Mouse (Mus musculus): ENCODE results near the gene Cct4.

Gene Cct4

DNA sequence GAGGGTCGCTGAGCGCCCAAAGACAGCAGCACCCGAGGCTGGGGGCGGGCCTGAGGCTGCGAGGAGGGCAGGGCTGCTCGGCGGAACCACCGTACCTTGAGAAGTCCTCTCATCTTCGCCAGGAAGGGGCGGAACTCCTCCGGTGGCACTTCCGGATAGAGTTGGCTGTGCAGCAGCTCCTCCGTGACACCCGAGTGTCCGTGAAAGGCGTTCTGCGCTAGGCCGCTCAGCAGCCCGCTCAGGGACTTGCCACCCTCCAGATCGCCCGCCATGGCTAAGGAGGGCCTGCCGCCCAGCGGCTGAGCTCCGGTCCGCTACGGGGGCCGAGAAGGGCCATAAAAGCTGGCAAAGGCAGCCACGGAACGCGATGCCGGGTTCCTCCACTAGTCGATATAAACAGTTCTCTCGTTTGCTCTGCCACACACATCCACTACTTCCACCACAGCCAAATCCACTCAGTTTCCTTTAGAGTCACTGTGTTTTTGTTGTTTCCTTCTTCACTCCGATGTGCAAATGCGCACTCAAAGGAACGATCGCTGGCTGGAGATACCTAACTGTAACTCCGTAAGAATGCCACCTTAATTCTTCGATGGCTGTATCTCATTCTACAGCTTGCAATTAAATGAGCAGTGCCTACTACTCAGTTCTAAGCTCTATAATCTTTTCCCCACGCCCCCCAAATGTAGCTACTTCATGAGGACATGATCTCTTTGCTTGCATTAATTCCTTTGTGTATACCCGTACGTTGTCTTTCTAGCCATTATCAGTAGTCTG is 8.1 kb upstream of the Cct4 start, which contains the start of the genes Gm28048 and Commd1:
Gm28048 (minus strand) TSS at position 107 of the 774 bp plus-strand sequence.
Commd1 (minus strand) TSS at position 399 of the 774 bp plus-strand sequence.
- CTCF ChIA-PET: interaction anchor here (0.7 to 0.9 kb wide), 3 partner anchors 26 to 693 kb away, joined by 3 to 6 read pairs (median 3); no protein-coding TSS in a partner anchor

GRCm38 (mm10) chr11:22982846-22983245 is 7.5 kb upstream of the Cct4 start:
- CTCF ChIA-PET: interaction anchor here (0.7 to 0.9 kb wide), 4 partner anchors 27 to 693 kb away, joined by 3 to 8 read pairs (median 4); no protein-coding TSS in a partner anchor

- CTCF ChIA-PET: no interaction called here
Measured at GRCm38 (mm10) chr11:22985510-22985909, 4.8 kb upstream of the Cct4 start.

- CTCF ChIA-PET: interaction anchor here (0.7 to 0.9 kb wide), 3 partner anchors 15 to 1661 kb away, joined by 3 to 17 read pairs (median 6); no protein-coding TSS in a partner anchor
Measured at GRCm38 (mm10) chr11:22987357-22987756, 3.0 kb upstream of the Cct4 start.

GRCm38 (mm10) chr11:22989786-22990185 is 533 bp upstream of the Cct4 start:
- CTCF ChIA-PET: interaction anchor here (0.6 to 1.7 kb wide), 3 partner anchors 18 to 159 kb away, joined by 3 to 5 read pairs (median 3); partner anchors contain the start of gene Fam161a

GRCm38 (mm10) chr11:22991218-22991835 is 1.0 kb downstream of the Cct4 start:
- CTCF ChIA-PET: interaction anchor here (0.5 to 1.7 kb wide), 2 partner anchors 16 to 51 kb away, joined by 3 read pairs; partner anchors contain the start of gene Fam161a

- CTCF ChIA-PET: interaction anchor here (0.6 kb wide), 1 partner anchor 337 kb away, joined by 5 read pairs; no protein-coding TSS in a partner anchor
Measured at GRCm38 (mm10) chr11:22994271-22994670, 4.0 kb downstream of the Cct4 start.

DNA sequence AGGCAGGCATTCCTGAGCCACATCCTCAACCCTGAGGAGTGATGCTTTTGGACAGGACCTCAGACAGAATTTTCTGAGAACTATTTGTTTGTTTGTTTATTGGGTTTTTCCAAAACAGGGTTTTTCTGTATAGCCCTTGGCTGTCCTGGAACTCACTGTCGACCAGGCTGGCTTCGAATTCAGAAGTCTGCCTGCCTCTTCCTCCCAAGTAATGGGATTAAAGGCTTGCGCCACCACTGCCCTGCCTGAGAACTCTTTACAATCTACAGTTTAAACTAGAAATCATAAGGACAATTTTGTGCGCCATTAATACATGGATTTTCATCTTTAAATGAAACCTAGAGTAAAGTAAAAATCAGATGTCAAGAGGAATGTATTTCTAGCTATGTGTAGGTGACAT is 5.1 kb downstream of the Cct4 start:
- CTCF ChIA-PET: no interaction called here

DNA sequence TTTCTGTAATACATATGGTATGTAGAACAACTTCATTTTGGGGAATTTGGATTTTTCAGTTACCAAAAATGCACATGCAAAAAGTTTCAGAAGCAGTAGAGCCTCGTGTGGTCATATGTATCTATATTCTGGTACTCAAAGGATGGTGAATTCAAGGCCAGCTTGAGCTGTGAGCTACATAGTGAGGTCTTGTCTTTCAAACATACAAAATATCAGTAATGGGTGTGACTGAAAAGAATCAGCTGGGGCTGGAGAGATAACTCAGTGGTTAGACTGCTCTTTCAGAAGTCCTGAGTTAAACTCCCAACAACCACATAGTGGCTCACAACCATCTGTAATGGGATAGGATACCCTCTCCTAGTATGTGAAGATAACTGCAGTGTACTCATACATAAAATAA is 8.0 kb downstream of the Cct4 start:
- CTCF ChIA-PET: no interaction called here

GRCm38 (mm10) chr11:23005276-23005675 is 15.0 kb downstream of the Cct4 start:
- CTCF ChIA-PET: no interaction called here

DNA sequence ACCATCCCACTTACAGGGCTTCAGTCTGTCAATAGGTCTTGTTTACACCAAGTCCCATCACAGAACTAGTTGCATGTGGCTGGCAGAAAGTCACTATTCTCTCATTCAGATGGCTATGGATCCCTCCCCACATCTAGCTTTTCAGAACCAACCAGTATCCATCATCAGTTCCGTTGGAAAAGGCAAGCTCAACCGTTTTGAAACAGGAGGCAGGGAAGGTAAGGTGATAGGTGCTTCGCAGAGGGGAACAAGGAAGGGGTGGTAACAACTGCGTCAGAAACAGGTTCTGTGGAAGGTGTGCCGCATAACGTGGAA is 16.8 kb downstream of the Cct4 start:
- CTCF ChIA-PET: interaction anchor here (0.6 to 1.1 kb wide), 3 partner anchors 14 to 205 kb away, joined by 3 to 4 read pairs (median 3); partner anchors contain the start of gene Cct4

GRCm38 (mm10) chr11:23007481-23008180 is 17.3 kb downstream of the Cct4 start, which contains the start of gene Fam161a:
Gene Fam161a, plus strand, starts transcription at chr11:23007531.
- CTCF ChIA-PET: interaction anchor here (0.6 to 1.1 kb wide), 3 partner anchors 14 to 204 kb away, joined by 3 to 4 read pairs (median 3); partner anchors contain the start of gene Cct4

DNA sequence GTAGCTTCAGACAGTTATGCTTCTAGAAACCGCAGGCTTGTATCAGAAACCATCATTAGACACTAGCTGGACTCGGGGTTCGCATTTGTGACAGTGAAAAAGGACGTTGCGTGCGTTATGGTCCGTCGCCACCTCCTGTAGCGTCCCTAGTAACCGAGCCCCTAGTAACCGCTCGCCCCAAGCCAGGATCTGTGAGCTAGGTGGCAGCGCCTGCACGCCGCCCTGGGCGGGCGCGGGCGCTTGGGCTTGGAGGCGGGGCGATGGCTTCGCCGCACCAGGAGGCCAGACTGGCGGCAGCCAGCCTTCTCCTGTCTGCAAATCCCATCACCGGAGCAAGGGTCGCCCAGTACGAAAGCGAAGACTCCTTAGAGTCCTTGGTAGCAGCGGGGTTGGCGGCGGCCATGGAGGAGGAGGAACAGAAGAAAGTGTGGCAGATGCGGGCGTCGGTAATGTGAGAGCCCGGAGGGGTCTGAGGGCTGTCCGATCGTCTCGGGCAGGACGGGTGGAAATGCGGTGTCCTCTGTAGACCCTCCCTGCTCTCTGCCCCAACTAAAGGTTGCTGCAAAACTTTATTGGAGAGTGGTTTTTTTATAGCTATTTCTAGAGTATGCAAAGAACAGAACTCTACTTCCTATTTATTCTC is 18.0 kb downstream of the Cct4 start:
- CTCF ChIA-PET: no interaction called here

- CTCF ChIA-PET: interaction anchor here (0.7 kb wide), 1 partner anchor 247 kb away, joined by 4 read pairs; no protein-coding TSS in a partner anchor
Measured at GRCm38 (mm10) chr11:23008824-23009200, 18.5 kb downstream of the Cct4 start.

DNA sequence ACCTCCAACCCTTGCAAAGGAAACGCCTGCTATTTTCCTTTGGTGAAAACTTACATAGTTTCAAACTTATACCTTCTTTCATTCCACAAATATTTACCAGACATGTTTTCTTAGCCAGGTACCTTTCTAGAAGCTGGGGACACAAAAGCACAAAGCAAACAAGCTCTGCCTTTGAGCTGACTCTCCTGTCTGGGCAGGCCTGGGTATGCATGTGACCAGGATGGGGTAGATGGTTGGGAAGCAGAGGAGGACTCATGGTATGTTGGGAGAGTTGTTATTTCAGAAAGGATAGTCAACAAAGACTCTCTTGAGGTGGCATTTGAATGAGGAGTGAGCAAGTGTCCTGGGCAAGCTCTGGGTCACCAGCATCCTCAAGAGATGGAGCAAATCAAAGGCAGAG is 22.8 kb downstream of the Cct4 start:
- CTCF ChIA-PET: interaction anchor here (0.6 kb wide), 1 partner anchor 100 kb away, joined by 3 read pairs; no protein-coding TSS in a partner anchor

GRCm38 (mm10) chr11:23013580-23014294 is 23.4 kb downstream of the Cct4 start:
- CTCF ChIA-PET: interaction anchor here (0.6 kb wide), 1 partner anchor 100 kb away, joined by 3 read pairs; no protein-coding TSS in a partner anchor

DNA sequence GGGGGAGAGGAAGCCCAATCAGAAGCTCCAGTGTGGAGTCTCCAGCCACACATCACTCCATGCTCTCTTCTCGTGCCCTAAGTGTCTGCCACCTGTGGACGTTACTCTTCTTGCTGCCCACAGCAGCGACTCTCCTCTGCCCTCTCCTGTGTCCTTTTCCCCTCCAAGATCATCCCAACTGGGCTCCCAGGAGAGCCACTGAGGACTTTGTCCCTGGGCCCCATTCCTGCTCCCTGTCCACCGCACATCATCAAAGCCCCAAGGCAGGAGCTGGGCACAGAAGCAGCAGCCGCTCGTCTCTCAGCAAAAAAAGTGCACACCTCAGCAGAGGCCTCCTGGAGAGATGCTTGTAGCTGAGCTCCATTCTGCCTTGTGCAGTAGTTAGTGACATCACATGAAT is 24.7 kb downstream of the Cct4 start:
- CTCF ChIA-PET: no interaction called here

DNA sequence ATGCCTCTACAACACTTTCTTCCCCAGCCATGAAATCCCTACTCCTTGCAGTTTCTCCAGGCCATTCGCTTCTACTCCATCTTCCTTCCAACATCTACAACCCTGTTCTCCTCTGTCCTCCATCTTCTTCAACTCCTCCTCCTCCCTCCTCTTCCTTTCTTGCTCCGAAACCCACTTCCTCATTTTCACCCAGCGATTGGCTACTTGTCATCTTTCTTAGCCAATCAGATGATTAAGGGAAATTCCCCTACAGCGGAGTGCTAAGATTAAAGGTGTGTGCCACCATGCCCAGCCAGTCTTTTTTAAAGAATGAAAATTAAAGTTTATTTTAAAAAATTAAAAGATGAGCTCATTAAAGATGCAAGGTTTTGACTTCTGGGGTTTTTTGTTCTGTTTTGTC is 27.6 kb downstream of the Cct4 start:
- CTCF ChIA-PET: interaction anchor here (0.6 kb wide), 1 partner anchor 329 kb away, joined by 3 read pairs; no protein-coding TSS in a partner anchor

DNA sequence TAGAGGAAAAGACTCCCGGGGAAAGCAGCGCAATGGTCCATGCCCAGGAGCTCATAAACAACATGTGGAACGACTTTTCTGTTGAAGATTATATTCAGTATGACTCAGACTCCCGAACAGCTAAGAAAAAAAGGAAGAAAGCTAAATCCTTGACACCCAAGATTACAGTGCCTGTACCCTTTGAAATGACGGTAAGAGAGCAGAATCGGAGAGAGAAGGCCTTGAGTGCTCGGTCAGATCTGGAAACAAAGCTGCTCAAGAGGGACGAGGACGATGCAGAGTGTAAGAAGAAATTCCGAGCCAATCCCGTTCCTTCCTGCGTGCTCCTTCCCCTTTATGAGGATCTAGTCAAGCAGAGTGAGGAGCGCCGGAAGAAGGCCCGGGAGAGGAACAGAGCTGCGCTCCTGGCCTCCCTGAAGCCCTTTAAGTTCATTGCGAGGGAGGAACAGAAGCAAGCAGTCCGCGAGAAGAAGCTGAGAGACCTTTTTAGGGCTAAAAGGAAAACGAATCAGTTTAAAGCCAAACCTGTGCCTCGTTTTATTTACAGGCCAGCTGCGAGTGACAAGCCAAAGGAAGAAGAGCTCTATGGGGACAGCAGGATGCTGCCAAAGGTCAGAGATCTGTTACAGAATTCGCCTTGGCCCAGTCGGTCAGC is 29.9 kb downstream of the Cct4 start:
- CTCF ChIA-PET: no interaction called here

GRCm38 (mm10) chr11:23020841-23021240 is 30.5 kb downstream of the Cct4 start:
- CTCF ChIA-PET: no interaction called here
